Mouse (Mus musculus) left cerebral cortex, postnatal 25 days (tissue): Measurements from ENCODE around the gene Cmtm4. TPM values are rescaled to one million over a fixed set of nuclear protein-coding genes. Genes with fewer than 3 reads are reported as not detected.

Experiments
- DNase-seq, 2 experiments: peaks; one replicate each; pipeline ENCODE4 v3.0.0; 2022; ENCODE audit warnings: low spot score in 2 of 2, mixed read lengths in 1 of 2
- intact Hi-C: fragments of 180-260 bp; cut with DNase I; formaldehyde crosslinking; loops from one replicate; pipeline ENCODE4 v1.15.1; 2025
- total RNA-seq, 2 experiments: library from RNA; stranded (reverse); gene quantifications; 2 replicates each; pipeline ENCODE4 v1.2.3; 2021

Gene Cmtm4
- total RNA-seq = 10 to 100 TPM; 74.8 to 81.5 TPM

DNA sequence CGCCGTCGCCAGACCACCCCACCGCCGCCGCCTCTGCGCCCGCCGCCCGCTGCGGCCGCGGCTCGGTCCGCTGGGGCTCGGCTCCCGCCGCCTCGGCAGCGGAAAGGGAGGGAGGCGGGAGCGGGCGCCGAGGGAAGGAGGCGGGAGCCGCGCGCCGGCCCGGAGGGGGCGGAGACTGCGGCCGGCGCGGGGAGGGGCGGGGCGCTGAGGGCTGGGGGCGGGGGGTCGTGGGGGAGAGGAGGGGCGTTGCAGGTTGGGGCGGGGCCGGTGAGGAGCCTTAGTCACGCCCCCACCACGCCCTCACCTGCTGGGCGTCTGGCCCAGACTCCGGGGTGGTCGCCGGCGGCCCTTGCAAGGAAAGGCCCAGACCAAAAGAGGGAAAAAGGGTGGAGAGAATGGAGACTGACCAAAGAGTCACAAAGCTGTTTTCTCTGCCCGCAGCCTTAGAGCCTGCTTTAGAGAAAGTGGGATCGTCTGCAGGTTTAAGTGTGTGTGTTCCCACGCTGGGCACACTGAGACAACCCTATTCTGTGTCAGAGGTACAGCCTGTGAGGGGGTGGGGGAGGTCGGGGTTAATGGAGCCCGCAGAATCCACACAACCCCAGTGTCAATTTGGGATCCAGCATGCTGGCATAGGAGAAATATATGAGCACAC is at the start of gene Cmtm4:
Gene Cmtm4, minus strand, starts transcription at position 105 of the 655 bp plus-strand sequence.
- no peak for DNase-seq
- intact Hi-C loops = loop anchor here (2.0 kb wide), 2 partner anchors 17 to 39 kb away; no protein-coding TSS in a partner anchor

DNA sequence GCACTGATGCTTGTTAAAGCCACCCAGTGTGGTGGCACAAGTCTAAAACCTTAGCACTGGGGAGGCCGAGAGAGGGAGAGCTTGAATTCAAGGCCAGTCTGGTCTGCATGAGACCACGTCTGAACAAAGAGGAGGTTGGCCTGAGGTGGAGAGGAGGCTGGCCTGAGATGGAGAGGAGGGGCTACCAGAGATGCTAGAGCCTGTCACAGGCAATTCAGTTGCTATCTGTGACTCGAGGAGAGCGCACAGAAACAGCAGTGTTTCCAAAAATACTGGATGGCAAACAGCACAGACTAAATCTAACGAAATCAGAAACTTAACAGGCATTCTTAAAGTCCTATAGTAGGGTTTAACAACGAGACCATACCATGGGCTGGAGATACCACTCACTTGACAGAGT is 49.6 kb upstream of the Cmtm4 start:
- peak in 1 of 2 experiments; percentile 28 for DNase-seq
- intact Hi-C loops = no loop called here

DNA sequence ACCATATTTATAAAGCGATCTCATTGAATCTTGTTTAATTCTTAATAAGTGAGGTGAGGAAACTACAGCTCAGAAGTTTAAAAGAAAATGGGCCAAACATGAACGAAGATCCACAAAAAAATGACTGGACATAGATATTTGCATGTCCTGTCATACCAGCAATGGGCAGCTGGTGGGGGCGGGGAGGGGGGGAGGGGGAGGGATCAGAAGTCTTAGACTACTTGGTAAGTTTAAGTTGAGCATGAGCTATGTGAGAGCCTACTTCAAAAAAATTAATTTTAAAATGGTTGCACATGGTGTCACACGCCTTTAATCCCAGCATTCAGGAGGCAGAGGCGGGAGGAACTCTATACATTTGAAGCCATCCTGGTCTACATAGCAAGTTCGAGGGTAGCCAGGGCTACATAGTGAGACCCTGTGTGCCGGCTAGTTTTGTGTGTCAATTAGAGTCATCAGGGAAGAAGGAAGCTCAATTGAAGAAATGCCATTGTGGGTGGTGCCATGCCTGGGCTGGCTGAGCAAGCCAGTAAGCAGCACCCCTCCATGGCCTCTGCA is 47.6 kb upstream of the Cmtm4 start:
- intact Hi-C loops = loop anchor here (2.0 to 5.0 kb wide), 2 partner anchors 89 to 192 kb away; partner anchors contain the start of genes Car7, Cklf and Nae1
- DNase-seq = no peak

DNA sequence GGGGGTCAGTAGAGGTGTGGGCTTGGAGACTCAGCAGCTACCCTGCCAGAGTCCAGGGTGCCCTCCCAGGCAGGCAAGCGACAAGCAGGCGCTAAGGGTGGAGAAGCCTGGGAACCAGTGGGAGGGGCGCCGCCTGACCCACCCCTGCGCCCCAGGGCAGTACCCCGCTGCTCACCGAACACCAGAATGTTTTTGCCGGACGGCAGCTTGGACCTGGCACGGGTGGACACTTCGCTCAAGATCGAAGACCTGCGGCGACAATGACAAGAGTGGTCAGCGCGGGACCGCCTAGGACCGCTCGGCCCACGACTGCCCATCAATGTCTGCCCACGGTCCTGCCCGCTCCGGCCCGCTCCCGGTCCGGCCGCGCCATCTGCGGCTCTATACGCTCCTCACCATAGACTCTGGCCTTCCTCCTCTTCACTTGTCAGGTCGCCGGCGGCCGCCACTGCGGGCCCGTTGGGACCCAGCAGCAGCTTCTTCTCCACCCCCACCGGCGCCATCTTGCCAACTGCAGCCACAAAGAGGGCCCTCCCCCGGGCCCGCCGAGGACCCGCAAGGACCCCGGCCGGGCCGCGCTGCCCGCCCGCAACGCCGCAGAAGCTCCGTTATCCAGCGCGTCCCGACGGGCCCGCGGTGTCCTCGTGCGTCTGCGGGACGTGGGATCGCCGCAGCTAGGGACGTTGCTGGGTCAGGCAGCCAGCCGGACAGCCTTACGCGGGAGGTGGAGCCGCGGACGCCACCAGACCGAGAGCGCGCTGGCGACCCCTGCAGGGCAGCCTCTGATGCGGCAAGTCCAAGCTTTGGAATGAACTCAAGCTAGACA is 46.9 kb upstream of the Cmtm4 start, which contains the start of gene Dync1li2:
Gene Dync1li2, minus strand, starts transcription at position 749 of the 826 bp plus-strand sequence.
- intact Hi-C loops = loop anchor here (1.0 to 5.0 kb wide), 3 partner anchors 90 to 192 kb away; partner anchors contain the start of genes Car7, Cklf and Nae1
- DNase-seq = peak; percentile 93 to 95

DNA sequence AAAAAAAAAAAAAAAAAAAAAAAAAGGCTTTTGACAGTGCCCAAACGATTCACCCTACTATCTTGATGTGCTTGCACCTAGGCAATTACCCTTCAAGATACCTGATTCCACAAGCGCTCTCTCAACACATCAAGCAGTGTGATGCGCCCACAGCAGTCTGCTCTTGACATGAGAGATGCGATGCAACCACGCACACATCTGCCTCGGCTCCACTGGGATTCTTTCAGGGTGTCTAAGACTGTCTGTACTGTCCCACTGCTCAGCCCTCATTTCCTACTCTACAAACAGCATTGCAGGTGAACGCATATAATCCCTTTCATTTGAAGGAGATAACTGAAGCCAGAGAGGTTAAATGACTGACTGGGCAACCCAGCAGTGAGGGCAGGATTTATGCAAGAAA is 46.0 kb upstream of the Cmtm4 start:
- intact Hi-C loops = loop anchor here (1.0 to 5.0 kb wide), 3 partner anchors 91 to 191 kb away; partner anchors contain the start of genes Car7, Cklf and Nae1
- peak in 1 of 2 experiments; percentile 71 for DNase-seq

DNA sequence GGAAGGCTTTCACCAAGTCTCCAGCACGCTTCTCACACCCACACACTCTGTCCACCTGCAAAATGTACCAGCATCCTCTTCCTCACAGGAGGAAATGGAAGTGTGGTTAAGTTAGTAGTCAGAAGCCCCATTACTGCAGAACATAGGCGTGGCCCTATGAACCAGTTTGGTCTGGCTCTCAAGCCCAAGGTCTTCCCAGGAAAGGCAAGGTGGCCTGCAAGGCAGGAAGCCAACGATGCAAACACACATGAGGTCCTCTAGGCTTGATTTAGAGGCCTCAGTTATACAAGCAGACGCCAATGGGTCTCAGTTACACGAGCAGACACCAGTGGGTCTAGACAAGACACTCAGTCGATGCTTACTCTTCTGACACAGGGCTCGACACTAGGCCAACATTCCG is 43.9 kb upstream of the Cmtm4 start:
- intact Hi-C loops = no loop called here

DNA sequence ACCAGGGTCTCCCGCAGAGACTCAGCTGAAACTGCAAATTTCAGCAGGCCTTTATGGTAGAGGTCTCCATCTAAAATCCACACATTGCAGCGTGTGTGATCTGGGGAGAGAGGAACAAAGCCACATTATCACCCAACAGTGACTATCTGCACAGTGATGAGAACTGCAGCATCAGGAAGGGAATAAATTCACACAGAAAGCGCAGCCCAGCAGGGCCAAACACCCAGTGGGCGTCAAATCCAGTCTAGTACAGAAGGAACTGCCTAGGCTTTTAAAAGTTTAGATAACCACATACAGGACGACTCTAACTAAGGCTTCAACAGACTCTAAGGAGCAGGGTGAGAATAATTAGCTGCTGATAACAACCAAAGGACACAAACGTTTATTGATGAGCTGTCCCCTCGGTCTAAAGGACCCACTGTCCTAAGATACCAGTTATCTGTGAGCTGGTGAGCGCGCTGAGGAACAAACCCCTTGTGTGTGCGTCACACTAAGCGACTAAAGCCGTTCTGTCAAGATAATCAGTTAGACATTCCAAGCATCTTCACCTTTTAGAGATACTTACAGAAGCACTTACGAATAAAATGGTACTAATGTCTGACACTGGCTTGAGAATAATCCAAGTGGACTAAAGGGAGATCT is 42.0 kb upstream of the Cmtm4 start:
- intact Hi-C loops = no loop called here
- peak in 1 of 2 experiments; percentile 82 for DNase-seq

More for the DNA sequence above, 43.9 kb upstream of the Cmtm4 start:
- DNase-seq = no peak

DNA sequence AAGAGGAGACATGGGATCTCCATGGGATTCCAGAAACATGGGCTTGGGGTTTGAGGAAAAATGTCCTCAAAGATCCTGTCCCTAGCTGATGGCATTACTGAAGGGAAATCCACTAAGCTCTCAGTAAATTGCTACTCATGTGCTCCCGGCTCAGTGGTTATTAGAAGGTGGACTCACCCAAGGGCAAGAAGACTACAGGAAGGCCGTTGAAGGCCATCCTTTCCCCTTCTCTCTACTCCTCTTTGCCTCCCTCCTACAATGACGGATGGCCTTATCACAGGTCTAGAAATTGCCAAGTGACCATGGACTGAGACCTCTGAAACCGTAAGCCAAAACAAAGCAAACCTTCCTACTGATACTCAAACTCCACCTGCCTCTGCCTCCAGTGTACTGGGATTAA is 41.0 kb upstream of the Cmtm4 start:
- intact Hi-C loops = no loop called here
- no peak for DNase-seq

DNA sequence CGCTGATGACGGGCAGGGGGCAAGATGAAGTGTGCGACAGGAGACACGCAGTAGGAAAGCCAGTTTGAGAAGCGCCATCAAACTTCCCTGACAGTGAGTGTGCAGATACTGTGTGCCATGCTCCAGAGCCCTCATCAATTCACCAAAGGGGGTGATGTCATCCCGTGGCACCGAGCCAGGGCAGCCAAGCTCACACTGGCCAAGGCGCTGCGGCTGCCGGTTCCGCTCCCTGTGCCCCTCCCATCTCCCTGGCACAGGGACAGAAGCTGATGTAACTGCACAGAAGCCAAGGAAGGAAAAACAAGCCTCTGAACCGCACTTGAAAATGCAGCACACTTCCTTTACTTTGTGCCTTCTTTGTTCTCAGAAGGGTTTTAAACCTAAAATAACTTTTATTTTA is 40.4 kb upstream of the Cmtm4 start:
- peak; percentile 93 to 97 for DNase-seq
- intact Hi-C loops = no loop called here

DNA sequence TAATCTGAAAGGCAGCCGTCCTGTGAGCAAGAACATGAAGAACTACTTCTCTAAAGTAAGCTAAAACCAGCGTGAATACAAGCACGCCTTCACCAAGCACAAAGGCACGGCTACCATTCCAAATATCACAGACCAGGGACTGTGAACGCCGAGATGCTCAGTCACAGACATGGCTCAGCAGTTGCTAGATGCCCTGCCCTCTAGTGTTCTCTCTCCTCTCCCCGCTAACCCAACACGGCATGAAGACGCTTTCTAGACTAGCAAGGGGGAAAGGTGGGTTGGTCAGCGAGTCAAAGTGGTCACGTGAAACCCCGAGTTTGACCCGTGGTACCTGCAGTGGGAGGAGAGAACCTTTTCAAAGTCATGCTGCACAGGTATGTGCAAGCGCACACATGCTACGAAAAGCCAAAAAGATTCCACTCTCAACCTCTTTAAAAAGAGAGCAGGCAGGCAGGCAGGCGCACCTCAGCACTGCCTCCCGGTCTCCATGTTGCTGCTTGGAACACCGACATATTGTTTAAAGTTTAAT is 39.3 kb upstream of the Cmtm4 start:
- intact Hi-C loops = loop anchor here (2.0 kb wide), 2 partner anchors 22 to 40 kb away; partner anchors contain the start of gene Cmtm4
- peak in 1 of 2 experiments; percentile 40 for DNase-seq

DNA sequence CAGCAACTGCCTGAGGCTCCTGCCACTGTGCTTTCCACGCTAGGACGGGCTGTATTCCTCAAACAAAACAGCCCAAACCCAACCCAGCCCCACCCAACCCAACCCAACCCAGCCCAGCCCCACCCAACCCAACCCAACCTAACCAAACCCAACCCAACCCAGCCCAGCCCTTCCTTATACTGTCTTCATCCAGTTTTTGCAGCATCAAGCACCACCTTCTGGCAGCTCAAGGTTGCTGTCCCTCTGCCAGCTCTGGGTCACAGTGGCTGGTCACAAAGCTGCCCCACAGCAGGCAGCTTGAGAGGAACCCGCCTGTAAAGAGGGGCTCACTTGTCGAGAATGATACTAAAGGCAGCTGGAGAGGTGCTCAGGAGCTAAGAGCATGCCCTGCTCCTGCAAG is 38.7 kb upstream of the Cmtm4 start:
- intact Hi-C loops = loop anchor here (2.0 kb wide), 2 partner anchors 21 to 39 kb away; partner anchors contain the start of gene Cmtm4
- DNase-seq = no peak

DNA sequence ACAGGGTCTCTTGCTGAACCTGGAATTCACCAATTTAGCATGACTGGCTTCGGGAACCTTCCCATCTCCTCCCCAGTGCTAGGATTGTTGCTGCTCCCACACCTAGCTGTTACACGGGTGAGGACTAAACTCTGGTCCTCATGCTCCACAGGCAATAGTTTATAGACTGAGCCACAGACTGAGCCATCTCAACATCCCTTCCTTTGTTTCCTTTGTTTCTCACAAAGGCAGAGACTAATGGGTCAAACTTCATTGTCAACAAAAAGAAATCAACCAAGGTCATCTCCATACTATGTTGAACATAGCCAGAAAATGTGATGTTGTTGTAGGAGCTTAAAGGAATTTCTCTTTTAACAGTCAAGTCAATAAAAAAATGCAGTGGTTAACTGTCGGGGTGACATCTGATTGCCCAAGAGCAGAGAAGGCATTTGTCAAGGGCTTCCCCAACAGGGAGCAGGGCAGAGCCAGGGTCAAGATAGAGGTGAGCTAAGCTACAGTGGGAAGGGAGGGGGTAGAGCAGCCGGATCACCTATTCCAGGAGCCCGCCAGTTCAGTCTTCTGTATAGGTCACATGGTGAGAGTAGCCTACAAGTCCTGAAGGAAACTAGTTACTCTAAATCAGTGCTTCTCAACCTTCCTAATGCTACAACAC is 37.7 kb upstream of the Cmtm4 start:
- intact Hi-C loops = no loop called here
- DNase-seq = no peak

DNA sequence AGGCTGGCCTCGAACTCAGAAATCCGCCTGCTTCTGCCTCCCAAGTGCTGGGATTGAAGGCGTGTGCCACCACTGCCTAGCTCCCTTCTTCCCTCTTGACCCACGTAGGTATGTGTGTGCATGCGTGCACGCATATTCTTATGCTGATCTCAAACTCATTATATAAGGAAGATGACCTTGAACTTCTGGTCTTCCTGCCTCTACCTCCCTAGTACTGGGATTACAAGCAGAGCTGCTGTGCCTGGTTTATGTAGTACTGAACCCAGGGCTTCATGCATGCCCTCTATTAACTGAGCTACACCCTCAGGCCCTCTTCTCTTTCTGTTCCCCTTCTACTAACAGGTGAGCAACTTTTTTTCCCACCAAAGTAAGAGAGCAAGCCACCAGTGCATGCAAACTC is 37.0 kb upstream of the Cmtm4 start:
- DNase-seq = no peak
- intact Hi-C loops = no loop called here

DNA sequence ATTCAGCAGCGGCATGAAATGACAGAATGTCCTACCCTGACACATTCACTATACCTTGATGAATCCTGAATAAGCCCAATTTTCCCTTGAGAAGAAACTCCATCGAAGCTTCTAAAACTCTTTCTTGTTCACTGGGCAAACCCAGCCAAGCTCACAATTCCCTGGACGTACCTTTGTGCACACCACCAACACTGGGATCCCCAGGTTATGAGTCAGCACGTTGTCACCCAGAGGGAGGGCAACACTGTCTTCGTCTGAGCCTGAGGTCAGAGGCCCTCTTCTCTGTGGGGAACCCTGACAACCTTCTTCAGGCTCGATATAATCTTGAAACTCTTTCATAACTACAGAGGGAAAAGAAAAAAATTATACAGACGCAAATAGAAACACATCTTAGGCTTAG is 34.6 kb upstream of the Cmtm4 start:
- no peak for DNase-seq
- intact Hi-C loops = no loop called here

DNA sequence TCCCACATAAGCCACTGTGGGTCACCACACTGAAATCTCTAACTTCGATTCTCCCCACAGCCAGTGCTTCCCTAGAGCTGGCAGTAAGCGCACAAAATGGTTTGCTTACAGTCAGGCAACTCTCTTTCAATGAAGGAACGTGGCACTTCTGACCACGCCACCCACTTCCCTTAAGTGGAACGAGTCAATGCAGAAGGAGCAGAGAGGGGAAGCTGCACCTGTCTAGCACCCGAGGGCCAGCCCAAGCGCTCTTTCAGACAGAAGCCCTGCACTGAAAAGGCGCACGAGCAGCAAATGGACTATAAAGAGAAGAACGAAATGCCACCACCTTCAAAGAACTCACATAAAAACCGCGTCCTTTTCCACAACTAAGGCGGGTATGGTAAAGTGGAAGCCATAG is 32.1 kb upstream of the Cmtm4 start:
- DNase-seq = no peak
- intact Hi-C loops = no loop called here

DNA sequence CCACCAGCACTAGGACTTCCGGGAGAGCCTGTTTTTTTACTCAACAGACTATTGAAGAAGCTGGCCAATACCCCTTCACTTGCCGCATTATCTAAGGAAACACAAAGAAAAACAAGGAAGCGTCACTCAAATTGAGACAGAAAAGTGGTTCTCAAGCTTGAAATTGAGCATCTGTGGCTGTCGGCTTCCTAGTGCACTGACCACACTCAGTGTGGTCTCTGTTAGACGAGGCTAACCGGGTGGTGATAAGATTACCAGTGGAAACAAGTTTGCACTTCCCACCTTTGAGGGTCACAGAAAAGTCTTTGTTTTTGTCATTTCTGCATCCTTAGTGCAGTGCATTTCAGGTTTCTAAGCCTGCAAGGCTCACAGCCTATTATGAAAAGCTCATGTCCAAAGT is 26.7 kb upstream of the Cmtm4 start:
- intact Hi-C loops = no loop called here
- no peak for DNase-seq

DNA sequence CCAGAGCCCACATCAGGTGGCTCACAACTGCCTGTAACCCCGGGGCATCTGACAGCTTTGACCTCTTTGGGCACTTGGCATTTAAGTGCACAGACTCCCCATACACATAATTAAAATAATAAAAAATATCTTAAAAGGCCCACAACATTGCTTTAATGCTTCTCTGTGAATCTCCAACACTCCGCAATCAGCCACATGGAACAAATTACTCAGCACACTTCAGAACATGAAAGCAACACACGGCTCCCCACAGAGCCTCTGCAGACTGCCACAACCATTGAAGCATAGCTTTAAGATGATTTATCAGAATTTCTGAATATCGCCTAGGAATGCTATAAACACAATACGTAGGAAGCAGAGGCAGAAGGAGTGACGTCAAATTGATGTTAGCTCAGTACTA is 20.4 kb upstream of the Cmtm4 start:
- no peak for DNase-seq
- intact Hi-C loops = no loop called here

DNA sequence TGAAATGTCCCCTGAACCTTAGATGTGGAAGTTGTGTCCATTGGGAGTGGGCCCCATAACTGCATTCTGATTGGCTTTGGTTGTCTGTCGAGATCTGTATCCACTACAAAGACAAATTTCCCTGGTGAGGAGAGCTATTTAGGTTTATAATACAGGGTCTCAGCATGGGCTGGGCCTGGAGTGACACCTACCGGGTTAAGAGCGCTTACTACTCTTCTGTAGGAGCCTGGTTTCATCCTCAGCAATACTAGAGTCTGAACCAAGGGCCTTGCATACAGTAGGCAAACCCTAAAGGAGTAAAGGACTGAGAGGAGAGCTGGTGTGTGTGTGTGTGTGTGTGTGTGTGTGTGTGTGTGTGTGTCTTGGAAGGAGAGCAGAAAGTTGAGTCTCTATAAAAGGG is 18.6 kb upstream of the Cmtm4 start:
- intact Hi-C loops = no loop called here
- DNase-seq = no peak

DNA sequence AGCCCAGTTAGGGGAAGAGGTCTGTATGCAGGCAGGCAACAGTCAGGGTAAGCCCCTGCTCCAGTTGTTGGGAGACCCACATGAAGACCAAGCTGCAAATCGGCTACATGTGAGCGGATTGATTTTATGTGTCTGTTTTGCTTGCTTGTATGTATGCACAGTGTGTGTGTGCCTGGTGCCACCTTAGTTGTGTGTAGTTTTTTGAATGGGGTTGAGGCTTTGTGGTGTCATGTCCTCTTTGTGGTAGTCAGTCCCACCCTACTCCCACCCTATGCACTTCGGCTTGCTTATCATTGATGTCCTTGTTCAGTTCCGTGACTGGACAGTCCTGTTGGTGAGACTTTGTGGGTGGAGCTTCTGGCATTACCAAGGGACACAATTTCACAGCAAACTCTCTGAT is 18.2 kb upstream of the Cmtm4 start:
- intact Hi-C loops = loop anchor here (2.0 kb wide), 1 partner anchor 21 kb away; no protein-coding TSS in a partner anchor
- DNase-seq = no peak
